Mouse (Mus musculus) embryonic fibroblast, embryonic 13.5 days (primary cell): ENCODE data around the gene Pdgfa.

Experiments
- CTCF ChIP-seq: IDR thresholded peaks from 2 replicates; pipeline ENCODE4 v1.5.1; 2011; ENCODE audit warnings: mild to moderate bottlenecking, control low read depth, low read length, moderate library complexity, borderline replicate concordance; ENCODE audit not compliant: insufficient read depth
- POLR2A ChIP-seq: IDR thresholded peaks from 2 replicates; pipeline ENCODE4 v1.6.1; 2011; ENCODE audit warnings: low read depth, mild to moderate bottlenecking, control low read depth, low read length, moderate library complexity

DNA sequence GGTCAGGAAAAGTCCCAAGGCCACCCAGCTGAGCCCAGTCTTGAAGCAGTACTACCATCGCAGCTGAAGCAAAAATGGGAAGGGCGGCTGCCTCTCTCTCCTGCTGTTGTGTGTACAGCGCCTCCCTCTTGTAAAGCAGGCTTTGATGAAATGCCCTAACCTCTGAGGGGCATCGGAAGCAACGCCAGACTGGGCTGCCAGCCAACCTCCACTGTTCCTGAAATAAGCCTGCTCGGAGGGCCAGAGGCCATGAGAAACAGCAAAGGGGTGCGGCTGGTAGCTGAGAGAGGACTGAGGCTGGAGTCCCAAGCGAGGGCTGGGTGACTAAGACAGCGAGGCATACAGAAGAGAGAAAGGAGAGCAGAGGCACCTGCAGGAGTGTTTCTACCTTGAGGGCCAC, 8.4 kb downstream of the Pdgfa start:
- TF ChIP-seq CTCF (no peak), POLR2A (no peak)
